Mouse (Mus musculus): ENCODE measurements around the gene Mt1.

The Mt1 gene

GRCm38 (mm10) chr8:94205736-94206135 lies 26.9 kb downstream of the Mt1 start:
- peak; percentile 90 for DNase-seq (ENCODE audit: low read depth, low spot score)

DNA sequence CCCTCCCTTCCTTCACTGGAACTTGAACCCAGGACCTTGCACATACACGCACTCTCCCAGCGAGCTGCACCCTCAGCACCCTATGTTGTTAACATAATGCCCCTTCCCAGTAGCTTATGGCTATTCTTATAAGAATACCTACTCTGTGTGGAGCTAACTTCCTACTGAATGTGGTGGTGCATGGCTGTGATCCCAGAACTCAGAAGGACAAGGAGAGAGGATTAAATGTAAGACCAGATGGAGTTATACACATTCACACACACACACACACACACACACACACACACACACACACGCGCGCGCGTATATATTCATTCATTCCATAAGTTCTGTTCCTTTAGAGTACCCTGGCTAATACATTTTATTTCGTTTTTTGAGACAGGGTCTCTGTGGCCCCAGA lies 27.4 kb downstream of the Mt1 start:
- no peak for DNase-seq (ENCODE audit: low read depth, low spot score)

GRCm38 (mm10) chr8:94207491-94207890 lies 28.6 kb downstream of the Mt1 start:
- DNase-seq (ENCODE audit: low read depth, low spot score) = no peak

- DNase-seq (ENCODE audit: low read depth, low spot score) = no peak
Measured at GRCm38 (mm10) chr8:94209639-94210038, 30.8 kb downstream of the Mt1 start.

DNA sequence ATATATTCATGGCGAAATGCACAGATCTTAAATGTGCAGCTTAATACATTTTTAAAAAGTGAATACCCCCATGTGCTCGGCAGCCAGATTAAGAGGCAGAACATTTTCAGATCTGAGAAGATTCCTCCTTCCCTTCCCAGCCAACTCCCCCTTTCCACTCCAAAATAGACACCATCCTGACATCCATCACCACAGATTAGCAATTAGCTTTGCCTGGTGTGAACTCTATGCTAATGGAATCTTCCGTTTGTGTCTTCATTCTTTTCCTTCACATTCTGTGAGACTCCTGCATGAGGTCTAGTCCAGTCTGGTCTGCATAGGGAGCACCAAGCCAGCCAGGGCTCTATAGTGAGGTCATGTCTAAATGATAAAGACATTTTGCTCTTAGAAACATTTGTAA lies 31.3 kb downstream of the Mt1 start:
- DNase-seq (ENCODE audit: low read depth, low spot score) = no peak

DNA sequence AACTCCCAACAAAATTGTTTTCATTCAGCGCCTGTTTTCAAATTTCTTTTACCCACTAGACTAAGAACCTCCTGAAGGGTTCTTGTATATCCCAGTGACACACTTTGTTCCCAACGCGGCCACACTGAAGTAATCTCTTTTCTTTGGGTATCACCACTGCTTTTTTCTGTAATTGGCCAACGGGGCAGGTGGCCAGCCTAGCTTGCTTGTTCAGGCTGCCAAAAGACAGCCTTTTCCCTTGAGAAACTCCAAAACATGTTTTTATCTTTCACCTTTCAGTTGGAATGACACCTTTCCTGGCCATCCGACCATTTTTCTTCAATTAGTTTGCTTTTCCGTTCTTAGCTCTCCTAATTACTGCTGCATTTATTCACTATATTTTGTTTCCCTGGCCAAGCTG lies 34.9 kb downstream of the Mt1 start:
- DNase-seq (ENCODE audit: low read depth, low spot score) = no peak

- peak; percentile 100 for DNase-seq (ENCODE audit: low read depth, low spot score)
Measured at GRCm38 (mm10) chr8:94214252-94215173, 35.6 kb downstream of the Mt1 start, which contains the start of gene Nup93. Gene Nup93 (plus strand): TSS chr8:94214564.

GRCm38 (mm10) chr8:94227381-94227939 lies 48.6 kb downstream of the Mt1 start:
- no peak for DNase-seq (ENCODE audit: low read depth, low spot score)

Data from ES-CJ7 (cell line).